Mouse (Mus musculus) layer of hippocampus, postnatal 10 days (tissue): ENCODE measurements at regions not wholly inside any gene's neighbourhood (a gene's known extent, or its start where the extent isn't known, plus 50 kb on each side); places are given as distances from the start of the nearest gene placed in this dataset.
"Not testable (repeated sequence)": the region's sequence is repeated elsewhere in the genome, so short reads cannot be mapped to it uniquely, and the experiment has no call there.

Source experiments
- DNase-seq, 2 experiments: peaks; one replicate each; pipeline ENCODE4 v3.0.0; 2021; ENCODE audit warnings: low spot score in 2 of 2

DNA sequence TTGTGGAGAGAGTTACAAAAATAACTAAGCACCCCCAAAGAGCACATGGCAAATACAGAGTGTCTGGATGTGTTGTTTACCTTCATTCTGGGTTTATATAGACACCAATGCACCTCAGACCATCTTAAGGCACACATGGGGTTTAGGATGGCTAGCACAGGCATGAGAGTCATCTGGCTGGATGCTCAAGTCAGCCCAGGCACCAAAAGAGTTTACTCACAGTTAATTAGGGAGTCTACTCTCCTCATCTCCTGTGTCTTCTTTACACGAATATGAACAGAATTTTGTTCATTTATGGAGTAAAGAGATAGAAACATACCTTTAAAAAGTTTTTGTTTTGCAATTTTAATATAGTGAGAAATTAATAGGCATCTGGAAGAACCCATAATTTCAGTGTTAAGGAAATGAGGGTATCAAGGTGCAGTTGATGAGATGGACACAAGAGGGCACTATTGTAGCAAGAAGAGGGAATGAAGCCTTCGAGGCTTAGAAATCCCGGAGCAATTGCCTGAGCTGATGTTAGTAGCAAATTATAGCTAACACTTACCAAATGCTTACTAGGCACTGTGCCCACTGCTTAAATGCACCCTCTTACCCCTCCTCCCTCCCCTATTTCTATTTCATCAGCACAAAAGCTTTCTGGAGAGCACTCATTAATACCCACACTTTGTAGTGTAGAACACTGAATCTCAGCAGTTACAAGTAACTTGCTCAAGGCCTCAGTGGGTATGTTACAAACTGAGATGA is 174.6 kb downstream of the Eepd1 start:
- peak; percentile 60 to 71 for DNase-seq

- DNase-seq: no peak
These were observed 175.2 kb downstream of the Eepd1 start for GRCm38 (mm10) chr9:25656534-25656933.

DNA sequence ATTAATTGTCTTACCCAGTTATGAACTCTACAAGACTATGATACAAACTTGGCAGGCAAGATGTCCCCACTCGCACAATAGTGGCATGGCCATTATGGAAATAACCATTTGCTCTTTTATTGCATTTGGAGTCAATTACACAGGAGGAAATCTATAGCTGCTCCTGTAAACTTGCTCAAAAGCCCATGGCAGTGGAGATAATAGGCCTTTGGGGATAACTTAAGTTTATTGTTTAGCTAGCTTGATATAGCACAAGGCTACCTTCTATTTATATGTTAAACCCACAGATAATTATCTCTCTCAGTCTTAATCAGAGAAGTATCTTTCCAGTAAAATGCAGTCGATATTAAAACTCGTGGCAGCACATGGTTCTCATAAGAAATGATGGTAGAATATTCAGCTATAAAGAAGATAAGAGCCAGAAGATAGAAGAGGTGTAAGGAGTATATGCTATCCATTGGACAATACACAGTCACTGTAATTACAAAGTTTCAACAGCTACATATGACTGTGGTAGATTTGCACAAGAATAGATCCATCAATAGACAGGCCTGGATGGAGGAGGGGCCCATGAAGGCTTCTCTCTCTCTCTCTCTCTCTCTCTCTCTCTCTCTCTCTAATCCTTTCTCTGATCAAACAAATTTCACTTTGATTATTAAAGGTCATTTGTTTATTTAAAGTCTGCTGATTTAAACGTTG is 202.4 kb downstream of the Eepd1 start:
- no peak for DNase-seq

GRCm38 (mm10) chr9:25693632-25694031 is 212.3 kb downstream of the Eepd1 start:
- peak; percentile 56 to 74 for DNase-seq

DNA sequence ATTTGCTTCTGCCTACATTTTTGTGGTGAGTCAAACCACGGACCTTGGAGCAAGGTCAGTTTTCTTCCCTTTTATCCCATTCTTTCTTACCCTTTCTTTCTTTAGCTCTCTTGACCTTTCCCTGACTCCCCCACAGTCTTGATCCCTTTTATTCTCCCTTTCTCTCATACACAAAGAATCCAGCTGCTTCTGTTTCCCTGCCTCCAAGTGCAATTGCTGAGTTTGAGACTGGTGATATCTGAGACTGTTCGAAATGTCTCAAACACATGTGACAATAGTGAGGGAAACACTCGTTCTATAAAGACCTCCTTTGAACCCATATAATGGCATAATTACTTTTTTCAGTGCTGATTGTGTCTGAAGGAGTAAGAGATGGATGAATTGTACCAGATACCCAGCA is 213.7 kb downstream of the Eepd1 start:
- no peak for DNase-seq

DNA sequence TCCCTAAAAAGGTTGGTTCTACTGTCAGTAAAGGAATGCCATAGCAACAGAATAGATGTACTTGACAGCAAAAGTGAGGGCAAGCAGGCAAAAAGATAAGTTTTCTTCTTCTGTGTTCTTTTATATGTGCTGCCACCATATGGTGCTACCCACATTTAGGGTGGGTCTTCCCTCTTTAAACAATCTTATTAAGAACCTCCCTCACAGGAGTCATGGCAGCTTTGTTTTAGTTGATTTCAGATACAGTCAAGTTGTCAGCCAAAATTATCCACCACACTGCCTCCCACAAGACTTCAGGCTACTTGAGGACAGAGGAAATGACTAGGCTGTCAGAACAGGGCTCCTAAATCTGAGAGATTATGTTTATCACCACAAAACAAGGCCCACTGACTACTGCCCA is 232.3 kb downstream of the Eepd1 start:
- DNase-seq: no peak

DNA sequence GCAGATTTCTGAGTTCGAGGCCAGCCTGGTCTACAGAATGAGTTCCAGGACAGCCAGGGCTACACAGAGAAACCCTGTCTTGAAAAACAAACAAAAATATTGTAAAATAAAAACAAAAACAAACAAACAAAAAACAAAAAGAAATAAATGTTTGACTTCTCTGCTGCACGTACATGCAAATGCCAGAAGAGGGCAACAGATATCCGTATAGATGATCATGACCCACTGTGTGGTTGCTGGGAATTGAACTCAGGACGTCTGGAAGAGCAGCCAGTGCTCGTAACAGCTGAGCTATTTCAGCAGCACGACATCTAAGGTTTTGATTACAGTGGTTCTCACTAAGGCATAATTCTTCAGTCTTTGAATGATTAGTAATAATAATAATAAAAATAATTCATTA is 262.8 kb downstream of the Eepd1 start:
- DNase-seq: no peak

DNA sequence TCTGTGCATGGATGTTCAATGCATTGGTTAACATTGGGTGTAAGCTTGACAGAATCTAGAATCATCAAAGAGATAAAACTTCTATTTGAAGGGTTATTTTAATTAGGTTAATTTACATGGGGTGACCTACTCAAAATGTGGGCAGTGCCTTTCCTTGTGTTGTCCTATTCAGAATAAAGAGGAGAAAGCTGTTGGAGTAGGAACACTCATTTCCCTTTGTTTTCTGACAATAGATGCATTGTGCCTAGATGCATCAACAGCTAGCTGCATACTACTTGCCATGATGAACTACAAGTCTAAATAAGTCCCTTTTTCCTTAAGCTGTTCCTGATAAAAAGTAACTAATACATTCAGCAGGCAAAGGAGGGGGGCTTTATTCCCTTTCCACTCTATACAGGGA is 269.8 kb downstream of the Eepd1 start:
- no peak for DNase-seq

- DNase-seq: no peak
These were observed 292.6 kb downstream of the Eepd1 start for GRCm38 (mm10) chr9:25773899-25774298.

GRCm38 (mm10) chr9:25782631-25783030 is 301.3 kb downstream of the Eepd1 start:
- DNase-seq: no peak

DNA sequence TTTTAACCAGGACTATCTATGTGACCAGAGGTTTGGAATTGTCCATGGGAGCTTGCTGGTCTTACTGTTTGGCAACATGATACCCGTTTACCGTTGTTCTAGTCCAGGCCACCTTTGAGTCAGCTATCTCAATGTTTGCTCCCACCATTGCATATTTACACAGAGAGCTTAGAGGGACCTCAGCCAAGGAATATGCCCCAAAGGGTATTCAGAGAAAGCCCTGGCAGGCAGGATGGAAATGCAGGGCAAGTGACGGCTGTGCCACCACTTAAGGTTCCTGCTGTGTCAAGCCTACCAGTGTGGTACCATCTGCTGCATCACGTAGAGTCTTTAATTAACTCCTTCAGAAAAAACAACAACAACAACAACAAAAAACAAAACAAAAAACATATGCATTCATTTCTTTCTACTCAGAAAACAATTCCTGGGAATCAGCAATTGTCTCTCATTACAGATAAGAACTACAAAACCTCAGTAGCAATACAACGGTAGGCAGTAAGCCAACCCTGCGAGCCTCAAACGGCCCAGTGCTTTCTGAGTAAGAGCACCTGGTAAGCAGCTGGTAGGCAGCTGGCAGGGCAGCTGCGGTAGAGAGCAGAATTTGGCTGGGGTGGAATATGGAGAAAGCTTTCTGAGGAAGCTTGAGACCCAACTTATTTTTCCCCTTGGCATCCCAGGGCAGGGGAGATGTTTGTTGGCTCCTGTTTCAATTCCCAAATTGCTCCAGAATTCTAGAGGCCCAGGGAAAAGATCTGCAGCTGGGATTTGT is 314.0 kb downstream of the Eepd1 start:
- peak in 1 of 2 experiments; percentile 6 for DNase-seq

DNA sequence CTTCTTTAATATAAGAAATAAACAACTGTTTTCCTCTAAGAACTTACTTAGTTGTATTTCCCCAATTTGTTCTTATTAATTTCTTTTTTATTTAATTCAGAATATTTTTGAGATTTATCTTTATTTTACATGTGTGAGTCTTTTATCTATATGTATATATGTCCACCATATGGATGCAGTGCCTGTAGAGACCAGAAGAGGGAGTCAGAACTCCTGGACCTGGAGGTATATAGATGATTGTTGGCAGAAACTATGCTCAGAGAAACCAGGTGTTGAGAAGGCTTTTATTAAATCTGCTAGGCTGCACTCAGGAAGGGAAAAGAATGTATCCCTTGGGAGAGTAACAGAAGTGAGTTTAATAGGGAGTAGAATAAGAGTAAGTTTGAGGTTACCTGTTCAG is 328.2 kb downstream of the Eepd1 start:
- DNase-seq: no peak

- DNase-seq: no peak
These were observed 351.9 kb downstream of the Eepd1 start for GRCm38 (mm10) chr9:25833295-25833694.

- DNase-seq: not testable (repeated sequence)
These were observed 368.6 kb downstream of the Eepd1 start for GRCm38 (mm10) chr9:25849914-25850313.

DNA sequence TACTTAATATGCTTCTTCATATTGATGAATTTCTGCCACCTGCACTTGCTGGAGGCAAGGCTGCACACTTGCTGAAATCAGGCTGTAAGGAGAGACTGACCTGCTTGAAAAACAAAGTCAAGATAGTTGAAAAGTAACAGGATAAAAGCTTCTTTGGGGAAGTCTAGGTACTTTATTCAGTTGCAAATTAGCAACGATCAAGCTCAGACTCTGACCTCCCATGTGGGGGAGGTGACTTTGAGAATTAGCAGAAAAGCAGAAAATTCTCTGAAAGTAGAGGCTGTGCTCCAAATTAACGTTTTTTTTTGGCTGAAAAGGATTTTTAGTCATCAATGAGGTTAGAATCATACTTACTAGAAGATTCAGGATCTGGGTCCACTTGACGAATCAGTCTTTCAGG is 369.3 kb downstream of the Eepd1 start:
- DNase-seq: not testable (repeated sequence)

GRCm38 (mm10) chr9:25854545-25854944 is 373.2 kb downstream of the Eepd1 start:
- no peak for DNase-seq

DNA sequence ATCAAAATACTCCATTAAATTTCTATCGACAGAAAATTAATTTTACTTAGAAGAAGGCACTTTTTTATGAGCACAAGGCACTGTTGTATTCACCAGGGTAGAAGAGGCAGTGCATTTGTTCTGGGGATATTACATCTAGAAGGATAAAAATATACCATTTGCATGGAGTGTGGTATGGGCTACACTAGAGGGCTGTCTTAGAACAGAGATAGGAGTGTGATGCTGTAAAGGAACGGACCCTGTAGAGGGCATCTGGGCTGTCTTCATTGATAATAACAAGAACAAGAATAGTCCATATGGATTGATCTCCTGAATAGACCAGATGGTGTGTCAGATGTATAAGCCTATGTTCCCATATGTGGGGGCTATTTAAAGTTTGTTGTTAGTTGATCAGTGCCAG is 388.9 kb downstream of the Eepd1 start:
- DNase-seq: no peak

- DNase-seq: no peak
These were observed 415.1 kb downstream of the Eepd1 start for GRCm38 (mm10) chr9:25896333-25896905.
